Mouse (Mus musculus) lung, postnatal 0 days (tissue): ENCODE measurements around the gene Tns2.

Experiments
- CTCF ChIP-seq: IDR thresholded peaks from 2 replicates; pipeline ENCODE4 v1.5.1; 2016; ENCODE audit warnings: antibody characterized with exemption, mild to moderate bottlenecking
- EP300 ChIP-seq: IDR thresholded peaks from 2 replicates; pipeline ENCODE4 v1.6.1; 2016; ENCODE audit warnings: antibody characterized with exemption, mild to moderate bottlenecking, control low read depth

- peak; percentile 71 for TF ChIP-seq CTCF
- no peak for TF ChIP-seq EP300
Observed at GRCm38 (mm10) chr15:102117461-102118443, 17.5 kb downstream of the Tns2 start.
